Mouse (Mus musculus): ENCODE measurements around the gene Ddx19a. TPM values are rescaled to one million over a fixed set of nuclear protein-coding genes. Genes with fewer than 3 reads are reported as not detected.

Gene Ddx19a
- total and polyA plus RNA-seq, 3 experiments = 23.1 to 107 (median 28.8) TPM

DNA sequence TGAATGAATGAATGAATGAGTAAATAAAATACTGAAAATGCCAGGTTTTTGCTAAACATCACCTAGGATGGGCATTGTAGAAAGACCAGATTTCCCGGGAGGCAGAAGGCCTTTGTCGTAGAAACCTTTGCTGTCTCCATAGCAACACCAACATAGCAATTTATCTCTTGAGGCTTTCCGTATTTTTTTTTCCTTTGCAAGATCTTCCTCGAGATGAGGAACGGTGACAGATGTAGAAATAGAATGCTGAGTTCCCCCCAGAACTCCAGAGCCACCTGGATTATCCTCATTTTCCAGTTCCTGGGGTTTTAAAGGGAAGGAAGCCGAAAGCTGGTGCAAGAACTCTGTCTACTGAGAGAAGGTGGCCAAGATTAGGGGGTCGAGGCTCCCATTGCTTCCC is 32.9 kb downstream of the Ddx19a start:
- Histone ChIP-seq H3K4me1 (ENCODE audit: control insufficient read depth in 1 of 2, insufficient read depth in 2 of 2) (no peaks in the 10 kb centered on the region), H3K27me3 (replicated peaks) (no peaks in the 10 kb centered on the region), H3K4me2 (ENCODE audit: insufficient read depth, low read depth, poor library complexity, severe bottlenecking) (no peak overlapping the region), H3K27ac (ENCODE audit: insufficient read depth, low read depth) (no peak overlapping the region), H3K36me3 (replicated peaks in 1 of 2; ENCODE audit: control insufficient read depth in 1 of 2, insufficient read depth in 1 of 2, low read length in 1 of 2) (peaks cover 63 to 94% of the 10 kb centered on the region in 2 experiments), H3K4me3 (replicated peaks in 1 of 3; ENCODE audit: low read depth in 2 of 3, low read length in 2 of 3, poor library complexity in 1 of 3) (no peak overlapping the region), H3K9me3 (replicated peaks; ENCODE audit: low read length) (no peaks in the 10 kb centered on the region), H3K79me2 (replicated peaks; ENCODE audit: control insufficient read depth, extremely low read depth, insufficient read depth, poor library complexity, severe bottlenecking) (no peaks in the 10 kb centered on the region), H3K9ac (ENCODE audit: insufficient read depth, low read depth) (no peak overlapping the region)
- no peak for DNase-seq (ENCODE audit: extremely low read depth)
- TF ChIP-seq SIN3A (IDR thresholded peaks at IDR 0.05; ENCODE audit: low read length) (no peak), IRF4 (IDR thresholded peaks at IDR 0.05; ENCODE audit: low read depth, low read length) (no peak), CHD2 (IDR thresholded peaks at IDR 0.05; ENCODE audit: low read length) (no peak), E2F4 (IDR thresholded peaks at IDR 0.05; ENCODE audit: insufficient replicate concordance, low read depth, low read length) (no peak), ZKSCAN1 (IDR thresholded peaks at IDR 0.05; ENCODE audit: borderline replicate concordance, low read depth, low read length) (no peak), USF2 (conservative IDR thresholded peaks at IDR 0.05; ENCODE audit: low read depth, low read length) (no peak), EP300 (IDR thresholded peaks at IDR 0.05; ENCODE audit: low read length) (no peak)
- in situ Hi-C loops (cut with MboI; ENCODE audit: low pct_ligation_motif_present, low pct_unique_long_range_greater_than_20kb, low sequenced_read_pairs) (no loop called here), dilution Hi-C loops (cut with MboI; ENCODE audit: extremely low pct_ligation_motif_present, extremely low pct_unique_long_range_greater_than_20kb, low sequenced_read_pairs) (no loop called here)

DNA sequence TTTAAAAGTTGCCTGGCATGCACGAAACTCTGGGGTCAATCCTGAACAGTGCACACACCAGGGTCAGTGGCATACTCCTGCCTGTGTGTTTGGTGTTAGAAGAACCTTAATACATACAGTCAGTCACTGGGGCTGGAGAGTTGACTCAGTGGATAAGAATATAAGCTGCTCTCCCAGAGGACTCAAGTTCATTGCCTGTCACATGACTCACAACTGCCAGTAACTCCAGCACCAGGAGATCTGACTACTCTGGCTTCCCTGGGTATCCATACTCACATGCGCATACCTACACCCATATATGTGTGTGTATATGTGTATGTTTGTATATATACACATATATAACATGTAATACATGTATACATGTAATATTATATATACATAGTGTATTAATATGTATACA is 34.5 kb downstream of the Ddx19a start:
- H3K27me3 ChIP-seq (replicated peaks) = no peaks in the 10 kb centered on the region
- H3K79me2 ChIP-seq (replicated peaks; ENCODE audit: control insufficient read depth, extremely low read depth, insufficient read depth, poor library complexity, severe bottlenecking) = peaks cover 2% of the 10 kb centered on the region; the same call in 1 of the 2 replicates
- no peaks in the 10 kb centered on the region for H3K9me3 ChIP-seq (replicated peaks; ENCODE audit: low read length)
- H3K4me3 ChIP-seq (replicated peaks in 1 of 3; ENCODE audit: low read depth in 2 of 3, low read length in 2 of 3, poor library complexity in 1 of 3) = no peak overlapping the region
- H3K4me1 ChIP-seq (ENCODE audit: control insufficient read depth in 1 of 2, insufficient read depth in 2 of 2) = no peaks in the 10 kb centered on the region
- dilution Hi-C loops (cut with MboI; ENCODE audit: extremely low pct_ligation_motif_present, extremely low pct_unique_long_range_greater_than_20kb, low sequenced_read_pairs) (no loop called here), in situ Hi-C loops (cut with MboI; ENCODE audit: low pct_ligation_motif_present, low pct_unique_long_range_greater_than_20kb, low sequenced_read_pairs) (no loop called here)
- no peak for TF ChIP-seq E2F4 (IDR thresholded peaks at IDR 0.05; ENCODE audit: insufficient replicate concordance, low read depth, low read length)
- TF ChIP-seq CHD2 (IDR thresholded peaks at IDR 0.05; ENCODE audit: low read length) = no peak
- no peak for TF ChIP-seq KAT2A (IDR thresholded peaks at IDR 0.05; ENCODE audit: insufficient replicate concordance, low read length)
- no peak for TF ChIP-seq MYC (IDR thresholded peaks at IDR 0.05; ENCODE audit: low read depth, low read length)
- TF ChIP-seq MEF2A (IDR thresholded peaks at IDR 0.05; ENCODE audit: borderline replicate concordance, low read depth, low read length) = no peak
- no peak for TF ChIP-seq POLR2A (IDR thresholded peaks at IDR 0.05; ENCODE audit: low read depth, low read length)
- no peak for TF ChIP-seq POLR2AphosphoS2 (IDR thresholded peaks at IDR 0.05; ENCODE audit: low read depth, low read length)
- TF ChIP-seq ZC3H11A (IDR thresholded peaks at IDR 0.05; ENCODE audit: low read depth, low read length) = no peak
- no peak for TF ChIP-seq NELFE (IDR thresholded peaks at IDR 0.05; ENCODE audit: low read depth, low read length)
- no peak for TF ChIP-seq JUND (conservative IDR thresholded peaks at IDR 0.05; ENCODE audit: low read depth, low read length)
- no peak for TF ChIP-seq HCFC1 (IDR thresholded peaks at IDR 0.05; ENCODE audit: low read depth, low read length)
- TF ChIP-seq MXI1 (IDR thresholded peaks at IDR 0.05; ENCODE audit: low read depth, low read length) = no peak
- no peak for TF ChIP-seq UBTF (IDR thresholded peaks at IDR 0.05; ENCODE audit: low read depth, low read length)
- no peak for TF ChIP-seq CHD1 (IDR thresholded peaks at IDR 0.05; ENCODE audit: low read depth, low read length)
- no peak for TF ChIP-seq IRF4 (IDR thresholded peaks at IDR 0.05; ENCODE audit: low read depth, low read length)
- H3K27ac ChIP-seq (ENCODE audit: insufficient read depth, low read depth) = no peak overlapping the region
- DNase-seq (ENCODE audit: extremely low read depth) = no peak
- H3K9ac ChIP-seq (ENCODE audit: insufficient read depth, low read depth) = no peak overlapping the region
- no peak overlapping the region for H3K4me2 ChIP-seq (ENCODE audit: insufficient read depth, low read depth, poor library complexity, severe bottlenecking)
- peaks cover 65 to 93% of the 10 kb centered on the region in 2 experiments for H3K36me3 ChIP-seq (replicated peaks in 1 of 2; ENCODE audit: control insufficient read depth in 1 of 2, insufficient read depth in 1 of 2, low read length in 1 of 2)

All from CH12.LX (cell line).